Mouse (Mus musculus) C2C12 (cell line): ENCODE measurements around the gene Ccdc107. TPM values are rescaled to one million over a fixed set of nuclear protein-coding genes. Genes with fewer than 3 reads are reported as not detected.
A peak's percentile ranks its signal among the peaks of the same experiment; 100 is the strongest.

Source experiments
- H3K27me3 ChIP-seq: one replicate; pipeline ENCODE4 v1.6.1; 2011; ENCODE audit not compliant: control insufficient read depth, insufficient read depth, insufficient read length
- H3K36me3 ChIP-seq: one replicate; pipeline ENCODE4 v1.6.1; 2011; ENCODE audit not compliant: control insufficient read depth, insufficient read depth
- H3K4me3 ChIP-seq: one replicate; pipeline ENCODE4 v1.5.1; 2011; ENCODE audit warnings: mild to moderate bottlenecking, control low read depth; ENCODE audit not compliant: poor library complexity, insufficient read depth, severe bottlenecking
- H3K79me2 ChIP-seq: one replicate; pipeline ENCODE4 v1.6.1; 2011; ENCODE audit not compliant: control insufficient read depth, insufficient read depth
- H3K79me3 ChIP-seq: one replicate; pipeline ENCODE4 v1.6.1; 2011; ENCODE audit warnings: low read depth, control low read depth
- H3ac ChIP-seq: one replicate; pipeline ENCODE3; 2011; ENCODE audit warnings: low read depth; ENCODE audit not compliant: control insufficient read depth, insufficient read length
- CEBPB ChIP-seq: IDR thresholded peaks from one replicate; pipeline ENCODE4 v1.6.1; 2011; ENCODE audit warnings: low read depth, mild to moderate bottlenecking, control low read depth, moderate library complexity
- CTCF ChIP-seq: IDR thresholded peaks from one replicate; pipeline ENCODE4 v1.5.1; 2011; ENCODE audit not compliant: control insufficient read depth, insufficient read depth, insufficient read length
- FOSL1 ChIP-seq: IDR thresholded peaks from one replicate; pipeline ENCODE4 v1.8.0; 2011; ENCODE audit warnings: mild to moderate bottlenecking, low read length; ENCODE audit not compliant: poor library complexity, insufficient read depth, severe bottlenecking
- MAX ChIP-seq: IDR thresholded peaks from one replicate; pipeline ENCODE4 v1.6.1; 2011; ENCODE audit warnings: mild to moderate bottlenecking, control low read depth
- MYOD1 ChIP-seq: IDR thresholded peaks from one replicate; pipeline ENCODE4 v1.6.1; 2011; ENCODE audit warnings: low read depth; ENCODE audit not compliant: control insufficient read depth, insufficient read length
- MYOG ChIP-seq: IDR thresholded peaks from one replicate; pipeline ENCODE4 v1.6.1; 2011; ENCODE audit not compliant: control insufficient read depth, insufficient read length; ENCODE audit errors: extremely low read depth
- USF1 ChIP-seq: IDR thresholded peaks from one replicate; pipeline ENCODE4 v1.6.1; 2011; ENCODE audit warnings: low read depth, mild to moderate bottlenecking, control low read depth, moderate library complexity
- long read RNA-seq, 2 experiments: library from polyadenylated mRNA; unstranded; transcript quantifications; one replicate each; pipeline ENCODE4 v2.0.0; 2019 to 2020
- polyA plus RNA-seq: library from polyadenylated mRNA; unstranded; fragments of >200 nt; fragmentation: generic; extraction: Trizol; gene quantifications from one replicate; pipeline ENCODE4 v1.2.1, GENCODE M21; 2012; ENCODE audit warnings: missing spikeins

Gene Ccdc107
- 58.9 TPM for polyA plus RNA-seq
- long read RNA-seq, experiment 1, transcript Ccdc107-201 (6 exons, 817 nt): major isoform, 66 of 77 reads
- long read RNA-seq, experiment 1, partial matches to known transcripts: 9 of 77 reads
- long read RNA-seq, experiment 1, other reads (novel, unspliced or antisense): 1 of 77 reads
- long read RNA-seq, experiment 2, transcript Ccdc107-201 (6 exons, 817 nt): major isoform, 9 of 15 reads
- long read RNA-seq, experiment 2, partial matches to known transcripts: 4 of 15 reads
- long read RNA-seq, experiment 2, other reads (novel, unspliced or antisense): 2 of 15 reads

DNA sequence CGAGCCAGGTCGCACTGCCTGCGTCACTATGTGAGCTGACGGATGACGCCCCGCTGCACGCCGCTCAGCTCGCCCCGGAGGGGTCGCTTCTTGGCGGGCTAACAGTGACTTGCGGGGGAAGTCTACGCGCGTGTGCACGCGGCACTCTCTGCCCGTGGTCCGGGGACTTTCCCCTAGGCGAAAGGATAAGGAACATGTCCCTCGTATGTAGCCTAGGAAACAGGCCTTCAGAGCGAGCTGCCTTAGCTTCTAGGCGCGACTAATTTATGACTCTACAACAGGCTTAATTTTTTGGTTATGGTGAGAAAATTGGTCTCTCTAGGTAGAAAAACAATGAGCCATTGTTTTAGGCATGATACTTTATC, at the start of gene Ccdc107:
Ccdc107 (plus strand) TSS at position 80 of the 365 bp plus-strand sequence.
- H3K79me2 ChIP-seq: peaks cover 10% of the 10 kb centered on the region
- H3K27me3 ChIP-seq: no peaks in the 10 kb centered on the region
- peak within 1 kb of the TSS; percentile 98 for H3ac ChIP-seq
- H3K36me3 ChIP-seq: peaks cover 15% of the 10 kb centered on the region
- TF ChIP-seq MAX (peak; percentile 75), USF1 (no peak), CEBPB (peak; percentile 19), MYOG (no peak)
- peak within 1 kb of the TSS; percentile 78 for H3K4me3 ChIP-seq
- no peaks in the 10 kb centered on the region for H3K79me3 ChIP-seq

DNA sequence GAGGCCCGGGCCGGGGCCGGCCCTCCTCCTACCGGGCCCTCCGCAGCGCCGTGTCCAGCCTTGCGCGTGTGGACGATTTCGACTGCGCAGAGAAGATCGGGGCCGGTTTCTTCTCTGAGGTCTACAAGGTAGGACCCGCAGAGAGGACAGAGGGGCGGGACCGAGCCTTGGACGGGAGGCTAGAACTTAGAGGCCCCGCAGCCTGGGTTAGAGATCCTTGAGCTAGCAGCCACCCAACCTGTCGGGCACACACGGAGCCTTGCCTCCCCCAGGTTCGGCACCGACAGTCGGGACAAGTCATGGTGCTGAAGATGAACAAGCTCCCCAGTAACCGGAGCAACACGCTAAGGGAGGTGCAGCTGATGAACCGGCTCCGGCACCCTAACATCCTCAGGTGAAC, 49.2 kb upstream of the Ccdc107 start:
- H3K79me2 ChIP-seq: peaks cover 8% of the 10 kb centered on the region
- H3K79me3 ChIP-seq: no peaks in the 10 kb centered on the region
- peaks cover 6% of the 10 kb centered on the region for H3K36me3 ChIP-seq
- H3K27me3 ChIP-seq: no peaks in the 10 kb centered on the region
- H3ac ChIP-seq: peak overlapping the region; percentile 67
- no peak for TF ChIP-seq USF1
- TF ChIP-seq CEBPB: no peak
- TF ChIP-seq MYOG: no peak
- no peak for TF ChIP-seq MYOD1
- TF ChIP-seq FOSL1: no peak
- TF ChIP-seq MAX: no peak
- TF ChIP-seq CTCF: no peak
- peak overlapping the region; percentile 59 for H3K4me3 ChIP-seq

DNA sequence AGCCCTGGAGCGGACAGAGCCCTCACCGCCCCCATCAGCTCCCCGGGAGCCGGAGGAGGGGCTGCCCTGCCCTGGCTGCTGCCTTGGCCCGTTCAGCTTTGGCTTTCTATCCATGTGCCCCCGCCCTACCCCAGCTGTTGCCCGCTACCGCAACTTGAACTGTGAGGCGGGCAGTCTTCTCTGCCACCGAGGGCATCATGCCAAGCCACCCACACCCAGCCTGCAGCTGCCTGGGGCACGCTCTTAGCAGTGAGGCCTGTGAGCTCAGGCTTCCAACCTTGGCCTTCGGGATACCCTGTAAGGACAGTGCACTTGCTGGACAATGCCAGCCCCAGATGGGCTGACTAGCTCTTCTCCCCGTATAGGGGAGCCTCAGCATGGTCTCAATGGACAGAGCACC, 45.4 kb upstream of the Ccdc107 start:
- Histone ChIP-seq H3K79me3 (no peaks in the 10 kb centered on the region), H3K36me3 (peaks cover 6% of the 10 kb centered on the region), H3K4me3 (no peak overlapping the region), H3ac (no peak overlapping the region), H3K27me3 (no peaks in the 10 kb centered on the region), H3K79me2 (peaks cover 8% of the 10 kb centered on the region)
- TF ChIP-seq MYOD1: peak; percentile 87
- no peak for TF ChIP-seq FOSL1

DNA sequence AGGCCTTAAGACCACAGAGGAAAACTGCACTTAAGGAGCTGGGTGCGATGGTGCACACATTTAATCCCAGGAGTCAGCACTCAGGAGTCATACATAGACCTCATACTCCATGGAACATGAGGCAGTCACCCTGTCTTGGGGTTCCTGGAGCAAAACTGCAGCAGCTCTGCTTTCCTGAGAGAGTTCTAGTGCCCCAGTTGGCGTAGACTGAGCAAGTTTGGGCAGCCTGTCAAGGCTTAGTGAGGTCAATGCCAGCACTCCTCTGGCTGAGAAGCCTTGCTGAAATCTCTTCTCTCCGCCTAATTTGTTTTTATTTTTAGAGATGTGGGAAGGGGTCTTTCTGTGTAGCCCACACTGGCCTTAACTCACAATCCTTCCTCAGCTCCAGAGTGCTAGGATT, 44.1 kb upstream of the Ccdc107 start:
- H3ac ChIP-seq: no peak overlapping the region
- H3K4me3 ChIP-seq: no peak overlapping the region

DNA sequence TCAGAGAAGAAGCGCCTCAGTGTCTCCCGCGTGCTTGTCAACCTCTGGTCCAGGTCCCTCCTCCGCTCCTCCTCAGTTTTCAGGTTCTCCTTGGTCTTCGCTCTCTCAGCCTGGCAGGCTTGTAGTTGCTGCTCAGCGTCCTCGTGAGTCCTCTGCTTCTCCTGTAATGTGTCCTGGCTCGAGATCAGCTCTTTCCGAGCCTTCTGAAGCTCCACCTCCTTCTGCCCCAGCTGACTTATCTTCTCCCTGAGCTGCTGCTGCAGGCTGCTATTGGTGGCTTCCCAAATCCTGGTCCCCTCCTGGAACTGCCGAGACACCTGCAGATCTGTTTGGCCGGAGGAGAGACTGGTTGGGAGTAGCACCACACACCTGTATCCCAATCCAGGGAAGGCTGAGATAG, 40.4 kb upstream of the Ccdc107 start:
- no peaks in the 10 kb centered on the region for H3K79me3 ChIP-seq
- H3ac ChIP-seq: no peak overlapping the region
- H3K4me3 ChIP-seq: no peak overlapping the region

More for the DNA sequence above, 44.1 kb upstream of the Ccdc107 start:
- TF ChIP-seq CEBPB (no peak), USF1 (no peak), MAX (no peak), FOSL1 (no peak), CTCF (no peak), MYOD1 (no peak), MYOG (no peak)
- H3K79me3 ChIP-seq: no peaks in the 10 kb centered on the region
- H3K36me3 ChIP-seq: peaks cover 6% of the 10 kb centered on the region
- H3K79me2 ChIP-seq: peaks cover 5% of the 10 kb centered on the region
- H3K27me3 ChIP-seq: peaks cover 3% of the 10 kb centered on the region

DNA sequence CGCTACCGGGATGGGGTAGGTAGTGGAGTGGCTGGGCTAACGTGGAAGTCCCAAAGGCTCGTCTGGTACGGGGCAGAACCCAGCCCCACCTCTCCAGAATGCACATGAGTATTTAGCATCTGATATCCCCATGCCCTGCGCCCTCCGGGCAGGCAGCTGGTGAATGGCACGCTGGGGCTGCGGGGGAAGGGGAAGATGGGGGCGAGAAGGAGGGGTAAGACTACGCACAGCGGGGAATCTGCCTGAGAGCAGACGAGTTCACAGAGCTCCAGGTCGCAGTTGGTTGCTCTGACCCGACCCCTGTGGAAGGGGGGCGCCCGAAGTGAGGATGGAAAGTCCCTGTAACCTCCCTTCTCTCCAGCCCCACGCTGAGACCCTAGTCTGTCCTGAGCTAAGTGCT, 39.3 kb upstream of the Ccdc107 start:
- peaks cover 4% of the 10 kb centered on the region for H3K27me3 ChIP-seq
- no peaks in the 10 kb centered on the region for H3K79me3 ChIP-seq
- H3ac ChIP-seq: no peak overlapping the region
- no peaks in the 10 kb centered on the region for H3K79me2 ChIP-seq
- no peaks in the 10 kb centered on the region for H3K36me3 ChIP-seq
- no peak overlapping the region for H3K4me3 ChIP-seq
- TF ChIP-seq FOSL1 (no peak), MYOG (no peak), CEBPB (no peak), MAX (no peak), MYOD1 (no peak), CTCF (no peak), USF1 (no peak)

More for the DNA sequence above, 40.4 kb upstream of the Ccdc107 start:
- H3K27me3 ChIP-seq: peaks cover 4% of the 10 kb centered on the region
- H3K36me3 ChIP-seq: no peaks in the 10 kb centered on the region
- TF ChIP-seq CTCF (no peak), MYOG (no peak), USF1 (no peak), MAX (no peak), MYOD1 (no peak), CEBPB (no peak), FOSL1 (no peak)
- no peaks in the 10 kb centered on the region for H3K79me2 ChIP-seq
